Mouse (Mus musculus) lung, adult 2 months (tissue): ENCODE results near the gene Mb21d2.

ENCODE experiments used
- CTCF ChIP-seq: fragments of 200-500 bp; IDR thresholded peaks from 2 replicates; pipeline ENCODE4 v1.5.1; 2011; ENCODE audit warnings: mild to moderate bottlenecking, low read length, control low read depth; ENCODE audit not compliant: insufficient read depth
- POLR2A ChIP-seq: fragments of 200-500 bp; IDR thresholded peaks from 2 replicates; pipeline ENCODE4 v1.6.1; 2011; ENCODE audit warnings: low read depth, mild to moderate bottlenecking, control low read depth, low read length, borderline replicate concordance; ENCODE audit errors: extremely low read depth

GRCm38 (mm10) chr16:28818749-28819285, 110.7 kb downstream of the Mb21d2 start:
- TF ChIP-seq POLR2A (no peak), CTCF (no peak)
